Mouse (Mus musculus): Measurements from ENCODE around the gene Asgr1. TPM values are rescaled to one million over a fixed set of nuclear protein-coding genes. Genes with fewer than 3 reads are reported as not detected.

Asgr1 gene
- polyA plus RNA-seq (2017; shearing (Covaris generic)): not detected

GRCm38 (mm10) chr11:70053898-70054570 lies at the start of gene Asgr1:
Gene Asgr1, plus strand, starts transcription at chr11:70054085.

GRCm38 (mm10) chr11:70014880-70015558 lies 38.9 kb upstream of the Asgr1 start, which contains the start of gene Acadvl:
Gene Acadvl, minus strand, starts transcription at chr11:70015411.

GRCm38 (mm10) chr11:70016669-70017068 lies 37.2 kb upstream of the Asgr1 start, which contains the start of gene Dlg4:
Gene Dlg4, plus strand, starts transcription at chr11:70016942.

GRCm38 (mm10) chr11:70091986-70092783 lies 38.3 kb downstream of the Asgr1 start, which contains the start of gene Asgr2:
Gene Asgr2, plus strand, starts transcription at chr11:70092644.

Other genes starting within 250 kb of the Asgr1 start
- not detected for gene Tmem102, start 248.5 kb upstream of the Asgr1 start, polyA plus RNA-seq (2017; shearing (Covaris generic))
- gene Gm39566, start 238.8 kb upstream of the Asgr1 start, polyA plus RNA-seq (2017; shearing (Covaris generic)): not detected
- not detected for gene Spem2, start 235.6 kb upstream of the Asgr1 start, polyA plus RNA-seq (2017; shearing (Covaris generic))
- not detected for gene Spem1, start 231.9 kb upstream of the Asgr1 start, polyA plus RNA-seq (2017; shearing (Covaris generic))
- gene Nlgn2, start 216.3 kb upstream of the Asgr1 start, polyA plus RNA-seq (2017; shearing (Covaris generic)): 0.09 TPM
- gene Tmem256, start 215.6 kb upstream of the Asgr1 start, polyA plus RNA-seq (2017; shearing (Covaris generic)): 27.8 TPM
- 18.0 TPM for gene Plscr3, start 207.7 kb upstream of the Asgr1 start, polyA plus RNA-seq (2017; shearing (Covaris generic))
- gene Tnk1, start 195.4 kb upstream of the Asgr1 start, polyA plus RNA-seq (2017; shearing (Covaris generic)): not detected
- gene Tmem95, start 176.1 kb upstream of the Asgr1 start, polyA plus RNA-seq (2017; shearing (Covaris generic)): not detected
- 0.51 TPM for gene Kctd11, start 172.7 kb upstream of the Asgr1 start, polyA plus RNA-seq (2017; shearing (Covaris generic))
- gene Acap1, start 158.5 kb upstream of the Asgr1 start, polyA plus RNA-seq (2017; shearing (Covaris generic)): 615 TPM
- gene 2810408A11Rik, start 153.1 kb upstream of the Asgr1 start, polyA plus RNA-seq (2017; shearing (Covaris generic)): 2.6 TPM
- 7.7 TPM for gene Neurl4, start 153.0 kb upstream of the Asgr1 start, polyA plus RNA-seq (2017; shearing (Covaris generic))
- 253 TPM for gene Gps2, start 140.2 kb upstream of the Asgr1 start, polyA plus RNA-seq (2017; shearing (Covaris generic))
- gene Eif5a, start 132.1 kb upstream of the Asgr1 start, polyA plus RNA-seq (2017; shearing (Covaris generic)): 965 TPM
- gene Ybx2, start 118.3 kb upstream of the Asgr1 start, polyA plus RNA-seq (2017; shearing (Covaris generic)): not detected
- gene Slc2a4, start 105.9 kb upstream of the Asgr1 start, polyA plus RNA-seq (2017; shearing (Covaris generic)): not detected
- gene Cldn7, start 89.3 kb upstream of the Asgr1 start, polyA plus RNA-seq (2017; shearing (Covaris generic)): not detected
- 31.4 TPM for gene Ctdnep1, start 72.9 kb upstream of the Asgr1 start, polyA plus RNA-seq (2017; shearing (Covaris generic))
- gene Elp5, start 71.6 kb upstream of the Asgr1 start, polyA plus RNA-seq (2017; shearing (Covaris generic)): 47.8 TPM
- 310 TPM for gene Gabarap, start 62.9 kb upstream of the Asgr1 start, polyA plus RNA-seq (2017; shearing (Covaris generic))
- gene Phf23, start 58.3 kb upstream of the Asgr1 start, polyA plus RNA-seq (2017; shearing (Covaris generic)): 49.5 TPM
- gene Dvl2, start 53.5 kb upstream of the Asgr1 start, polyA plus RNA-seq (2017; shearing (Covaris generic)): 27.2 TPM
- gene Acadvl, start 38.7 kb upstream of the Asgr1 start, polyA plus RNA-seq (2017; shearing (Covaris generic)): 87.7 TPM
- gene Dlg4, start 37.1 kb upstream of the Asgr1 start, polyA plus RNA-seq (2017; shearing (Covaris generic)): 2.4 TPM
- not detected for gene Asgr2, start 38.6 kb downstream of the Asgr1 start, polyA plus RNA-seq (2017; shearing (Covaris generic))
- gene Mgl2, start 76.2 kb downstream of the Asgr1 start, polyA plus RNA-seq (2017; shearing (Covaris generic)): not detected
- gene Clec10a, start 102.1 kb downstream of the Asgr1 start, polyA plus RNA-seq (2017; shearing (Covaris generic)): not detected
- 0.19 TPM for gene Slc16a11, start 158.7 kb downstream of the Asgr1 start, polyA plus RNA-seq (2017; shearing (Covaris generic))
- gene Slc16a13, start 167.0 kb downstream of the Asgr1 start, polyA plus RNA-seq (2017; shearing (Covaris generic)): 1.00 TPM
- gene Bcl6b, start 175.7 kb downstream of the Asgr1 start, polyA plus RNA-seq (2017; shearing (Covaris generic)): not detected
- gene 0610010K14Rik, start 183.8 kb downstream of the Asgr1 start, polyA plus RNA-seq (2017; shearing (Covaris generic)): 100 TPM
- 3.2 TPM for gene Gm21988, start 185.7 kb downstream of the Asgr1 start, polyA plus RNA-seq (2017; shearing (Covaris generic))
- gene Rnasek, start 185.8 kb downstream of the Asgr1 start, polyA plus RNA-seq (2017; shearing (Covaris generic)): 214 TPM
- not detected for gene Alox12, start 201.3 kb downstream of the Asgr1 start, polyA plus RNA-seq (2017; shearing (Covaris generic))